Mouse (Mus musculus) T-helper 17 cell (primary cell): ENCODE measurements around the gene B2m.

Source experiments
- in situ Hi-C, 2 experiments: fragments of 300-600 bp; cut with MboI, MseI; formaldehyde crosslinking; loops; 1 replicate in 1 of 2; 2 replicates in 1 of 2; pipeline ENCODE4 v1.15.1; 2025; ENCODE audit warnings: high pct_unique_total_duplicates in 2 of 2

The B2m gene

GRCm38 (mm10) chr2:122149316-122149715 lies 1.8 kb downstream of the B2m start:
- in situ Hi-C loops, result loop anchor here in 1 of 2 experiments (10.0 kb wide), 1 partner anchor 1705 kb away; no protein-coding TSS in a partner anchor

DNA sequence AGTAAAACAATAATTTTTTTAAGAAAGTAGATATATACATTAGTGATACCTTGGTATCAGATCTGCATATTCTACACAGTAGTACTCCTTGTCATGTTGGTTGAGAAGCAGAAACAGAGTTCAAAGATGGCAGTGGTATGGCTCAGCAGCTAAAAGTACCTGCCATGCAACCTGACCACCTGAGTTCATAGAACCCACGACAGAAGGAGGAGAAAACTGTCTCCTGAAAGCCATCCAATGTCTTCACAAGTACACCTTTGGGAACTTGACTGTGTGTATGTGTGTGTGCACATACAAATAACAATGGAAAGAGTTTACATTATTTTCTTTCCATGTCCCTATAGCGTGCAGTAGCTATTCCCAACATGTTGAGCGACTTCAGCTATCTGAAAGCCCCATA lies 2.2 kb downstream of the B2m start:
- in situ Hi-C loops, result loop anchor here (5.0 to 25.0 kb wide), 4 partner anchors 82 to 1705 kb away; partner anchors contain the start of gene Bloc1s6 (in 1 of the 2)

- in situ Hi-C loops, result loop anchor here (5.0 to 25.0 kb wide), 3 partner anchors 84 to 1414 kb away; partner anchors contain the start of gene Bloc1s6 (in 1 of the 2)
Measured at GRCm38 (mm10) chr2:122151221-122151620, 3.7 kb downstream of the B2m start.

DNA sequence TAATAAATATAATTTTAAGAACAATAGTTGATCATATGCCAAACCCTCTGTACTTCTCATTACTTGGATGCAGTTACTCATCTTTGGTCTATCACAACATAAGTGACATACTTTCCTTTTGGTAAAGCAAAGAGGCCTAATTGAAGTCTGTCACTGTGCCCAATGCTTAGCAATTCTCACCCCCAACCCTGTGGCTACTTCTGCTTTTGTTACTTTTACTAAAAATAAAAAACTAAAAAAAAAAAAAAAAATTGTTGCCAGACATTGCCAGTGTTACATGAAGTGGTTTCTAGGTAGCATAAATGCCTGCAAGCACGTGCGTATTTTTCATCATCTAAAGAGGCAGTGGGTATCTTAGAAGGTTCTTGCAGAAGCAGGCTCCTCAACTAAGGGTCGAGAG lies 5.4 kb downstream of the B2m start:
- in situ Hi-C loops, result loop anchor here (5.0 to 25.0 kb wide), 3 partner anchors 86 to 1416 kb away; partner anchors contain the start of gene Bloc1s6 (in 1 of the 2)

GRCm38 (mm10) chr2:122153681-122154365 lies 6.3 kb downstream of the B2m start:
- in situ Hi-C loops, result loop anchor here (5.0 to 25.0 kb wide), 3 partner anchors 87 to 1417 kb away; partner anchors contain the start of gene Bloc1s6 (in 1 of the 2)

GRCm38 (mm10) chr2:122154479-122154878 lies 7.0 kb downstream of the B2m start:
- in situ Hi-C loops, result loop anchor here (5.0 to 25.0 kb wide), 3 partner anchors 87 to 1417 kb away; partner anchors contain the start of gene Bloc1s6 (in 1 of the 2)

DNA sequence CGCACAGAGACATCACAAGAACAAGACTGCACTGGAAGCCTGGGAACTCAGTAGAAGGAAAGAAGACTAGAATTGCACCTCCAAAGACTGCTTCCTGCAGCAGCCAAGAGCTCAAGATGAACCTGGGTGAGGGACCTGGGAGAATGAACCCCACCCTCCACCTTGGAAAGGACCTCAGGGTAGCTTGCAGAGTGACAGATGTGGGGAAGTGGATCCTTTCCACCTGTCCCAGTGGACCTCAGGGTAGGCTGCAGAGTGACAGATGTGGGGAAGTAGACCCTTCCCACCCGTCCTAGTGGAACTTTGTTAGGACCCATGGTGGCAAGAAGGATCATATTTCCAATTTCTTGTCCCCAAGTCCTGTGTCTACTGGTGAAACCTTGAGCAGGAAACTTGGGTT lies 7.8 kb downstream of the B2m start:
- in situ Hi-C loops, result loop anchor here (25.0 kb wide), 2 partner anchors 582 to 1418 kb away; partner anchors contain the start of gene Bloc1s6 (in 1 of the 2)

DNA sequence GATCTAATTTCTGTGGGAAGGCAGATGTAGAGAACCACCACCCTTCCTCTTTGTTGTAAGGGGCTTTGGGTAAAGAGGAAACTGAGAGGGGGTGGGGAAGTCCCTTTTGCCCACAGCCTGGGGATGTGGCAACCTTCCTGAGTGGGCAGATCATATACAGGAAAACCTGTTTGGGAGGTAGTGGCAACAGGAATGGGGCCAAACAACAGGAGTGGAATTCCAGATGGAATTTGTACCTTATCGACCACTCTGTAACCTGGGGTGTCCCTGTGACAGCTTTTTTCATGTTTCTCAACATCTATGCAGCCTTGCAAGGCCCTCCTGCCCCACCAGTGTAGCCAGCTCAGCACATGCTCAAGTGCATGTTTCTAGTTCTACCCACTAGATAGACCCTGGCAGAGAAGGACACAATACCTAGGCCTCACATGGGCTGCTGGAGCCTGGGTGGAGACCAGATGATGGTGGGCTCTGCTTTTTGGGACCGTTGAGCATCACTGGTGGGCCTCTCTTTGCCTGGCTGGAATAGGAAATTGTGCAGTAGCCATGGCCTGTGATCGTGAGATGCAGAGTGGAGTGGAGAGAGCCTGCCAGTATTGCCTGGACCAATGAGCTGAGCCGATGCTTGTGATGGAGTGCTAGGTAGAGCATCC lies 8.7 kb downstream of the B2m start:
- in situ Hi-C loops, result loop anchor here (25.0 kb wide), 2 partner anchors 581 to 1419 kb away; partner anchors contain the start of gene Bloc1s6 (in 1 of the 2)

GRCm38 (mm10) chr2:122157561-122157960 lies 10.1 kb downstream of the B2m start:
- in situ Hi-C loops, result loop anchor here (25.0 kb wide), 2 partner anchors 580 to 1420 kb away; partner anchors contain the start of gene Bloc1s6 (in 1 of the 2)

DNA sequence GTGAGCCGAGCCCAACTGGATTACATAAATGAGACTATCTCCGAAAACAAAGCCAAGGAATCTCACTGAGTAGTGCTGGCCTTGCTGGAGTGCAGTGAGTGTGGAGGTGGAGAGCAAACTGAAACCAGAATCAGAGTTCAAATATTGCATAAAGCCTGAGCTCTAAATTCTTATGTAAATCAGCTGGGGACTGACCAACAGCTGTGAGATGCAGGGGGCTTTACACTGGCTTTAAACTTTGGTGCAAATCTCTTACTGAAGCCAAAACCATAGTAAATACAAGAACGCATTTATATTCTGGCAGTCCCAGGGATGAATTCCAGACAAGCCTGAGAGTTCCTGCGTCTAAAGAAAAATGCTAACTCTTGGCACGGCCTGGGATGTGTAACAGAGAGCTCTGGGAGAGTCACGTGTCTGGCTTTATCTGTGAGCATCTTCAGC lies 10.9 kb downstream of the B2m start:
- in situ Hi-C loops, result loop anchor here (25.0 kb wide), 2 partner anchors 579 to 1421 kb away; partner anchors contain the start of gene Bloc1s6 (in 1 of the 2)

DNA sequence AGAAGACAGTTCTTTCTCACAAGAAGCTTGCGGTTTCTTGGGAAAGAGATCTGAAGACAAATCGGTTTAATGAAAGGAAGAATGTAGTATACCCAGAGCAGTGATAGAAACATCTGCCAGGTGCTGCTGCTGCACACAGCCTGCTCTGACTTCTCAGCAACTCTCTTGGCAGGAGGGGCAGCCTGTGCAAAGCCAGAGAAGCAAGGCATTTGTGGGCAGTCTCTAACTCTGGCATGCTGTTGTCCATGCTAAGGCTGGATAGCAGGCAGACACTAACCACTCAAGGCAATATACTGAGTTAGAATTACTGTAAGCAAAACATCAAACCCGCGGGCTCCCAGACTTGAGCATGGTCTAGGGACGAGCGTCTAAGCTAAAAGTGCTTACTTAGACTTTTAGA lies 12.2 kb downstream of the B2m start:
- in situ Hi-C loops, result loop anchor here (25.0 kb wide), 2 partner anchors 578 to 1422 kb away; partner anchors contain the start of gene Bloc1s6 (in 1 of the 2)

DNA sequence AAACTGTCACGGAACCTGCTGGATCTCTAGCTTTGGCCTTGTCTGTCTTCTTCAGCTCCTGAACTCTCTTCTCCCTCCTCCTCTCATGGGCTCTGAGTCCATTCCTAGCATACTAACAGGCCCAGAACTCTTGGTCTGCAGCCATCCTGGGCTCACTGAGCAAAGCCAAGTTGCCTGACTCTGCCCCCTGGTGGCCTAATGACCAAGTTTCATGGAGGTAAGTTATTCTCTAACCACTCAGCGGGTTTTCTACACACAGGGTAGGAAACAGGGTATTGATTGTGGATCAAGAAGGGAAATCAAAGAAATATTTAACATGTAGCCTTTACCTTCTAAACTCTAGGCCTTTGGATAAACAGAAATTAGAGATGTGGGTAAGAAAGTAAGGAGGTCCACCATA lies 13.2 kb downstream of the B2m start, which contains the start of gene Trim69:
TSS of gene Trim69 (plus strand) at position 21 of the 400 bp plus-strand sequence.
- in situ Hi-C loops, result loop anchor here (25.0 kb wide), 2 partner anchors 577 to 1423 kb away; partner anchors contain the start of gene Bloc1s6 (in 1 of the 2)

- in situ Hi-C loops, result loop anchor here (25.0 kb wide), 2 partner anchors 576 to 1424 kb away; partner anchors contain the start of gene Bloc1s6 (in 1 of the 2)
Measured at GRCm38 (mm10) chr2:122161542-122161941, 14.1 kb downstream of the B2m start.

GRCm38 (mm10) chr2:122162529-122162928 lies 15.0 kb downstream of the B2m start:
- in situ Hi-C loops, result loop anchor here (25.0 kb wide), 2 partner anchors 575 to 1425 kb away; partner anchors contain the start of gene Bloc1s6 (in 1 of the 2)

DNA sequence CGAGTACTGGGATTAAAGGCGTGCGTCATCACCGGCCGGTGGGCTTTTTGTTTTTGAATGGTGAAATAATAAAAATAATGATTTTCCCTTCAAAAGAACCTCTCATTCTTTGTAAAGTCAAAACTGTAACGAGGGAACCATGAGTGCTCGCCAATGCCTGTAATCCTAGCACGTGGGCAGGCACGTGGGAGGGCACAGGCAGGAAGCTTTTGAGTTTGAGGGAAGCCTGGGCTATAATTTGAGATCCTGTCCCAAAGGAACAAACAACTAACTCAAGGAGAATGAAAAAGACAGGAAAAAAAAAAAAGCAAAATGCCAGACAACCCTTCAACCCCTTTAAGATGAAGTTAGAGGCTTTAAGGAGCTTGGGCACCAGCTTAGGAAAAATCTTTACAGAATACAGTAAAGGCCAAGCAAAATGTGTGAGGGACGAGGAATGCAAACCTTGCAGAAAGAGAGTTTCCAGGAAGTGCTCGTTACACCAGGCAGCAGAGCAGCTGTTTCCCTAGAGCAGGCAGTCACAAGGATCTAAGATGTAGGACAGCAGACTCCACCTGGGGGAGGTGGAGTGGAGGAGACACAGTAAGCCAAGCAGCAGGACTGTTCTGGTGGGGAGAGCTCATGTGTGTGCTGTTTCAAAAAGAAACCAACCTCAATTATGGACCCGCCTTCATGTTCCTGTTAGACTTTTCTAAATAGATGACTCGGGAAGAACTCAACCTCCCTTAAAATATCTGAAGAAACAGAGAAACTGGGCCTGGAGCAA lies 16.1 kb downstream of the B2m start:
- in situ Hi-C loops, result loop anchor here (25.0 kb wide), 2 partner anchors 574 to 1426 kb away; partner anchors contain the start of gene Bloc1s6 (in 1 of the 2)

DNA sequence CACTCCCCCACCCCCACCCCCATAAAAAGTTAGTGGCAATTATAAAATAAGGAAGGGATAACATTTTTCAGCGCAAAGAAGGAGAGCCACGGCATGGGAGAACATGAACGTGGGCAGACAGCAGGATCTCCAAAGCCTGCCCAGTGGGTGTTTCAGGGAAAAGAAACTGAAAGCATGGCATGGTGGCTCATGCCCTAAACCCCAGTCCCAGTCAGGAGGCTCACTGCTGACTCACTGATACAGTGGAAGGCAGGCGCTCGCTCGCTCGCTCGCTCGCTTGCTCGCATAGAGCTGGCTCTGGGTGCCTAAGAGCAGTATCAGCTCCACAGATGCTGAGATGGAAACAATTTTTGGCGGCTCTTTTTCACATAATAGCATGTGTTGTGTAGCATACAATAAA lies 16.8 kb downstream of the B2m start:
- in situ Hi-C loops, result loop anchor here (25.0 kb wide), 2 partner anchors 573 to 1427 kb away; partner anchors contain the start of gene Bloc1s6 (in 1 of the 2)

DNA sequence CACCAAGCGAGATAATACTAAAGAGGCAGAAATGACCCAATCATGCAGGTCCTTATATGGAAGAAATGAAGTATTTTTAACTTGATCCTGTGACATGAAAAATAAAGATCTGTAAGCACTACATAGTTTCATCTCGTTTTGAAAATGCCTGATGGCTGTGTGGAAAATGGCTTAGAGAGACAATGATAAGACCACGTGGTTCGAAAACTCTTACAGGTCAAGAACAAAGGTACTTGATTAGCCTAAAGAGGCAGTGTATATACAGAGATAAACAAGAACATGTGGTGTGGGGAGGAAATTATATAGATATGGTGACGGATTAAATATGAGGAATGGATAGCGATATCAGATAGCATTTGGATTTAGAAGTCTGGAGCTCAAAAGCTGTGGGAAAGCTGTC lies 23.8 kb downstream of the B2m start:
- in situ Hi-C loops, result loop anchor here (25.0 kb wide), 2 partner anchors 566 to 1434 kb away; partner anchors contain the start of gene Bloc1s6 (in 1 of the 2)

GRCm38 (mm10) chr2:122172188-122172587 lies 24.7 kb downstream of the B2m start:
- in situ Hi-C loops, result loop anchor here (25.0 kb wide), 2 partner anchors 565 to 1435 kb away; partner anchors contain the start of gene Bloc1s6 (in 1 of the 2)

DNA sequence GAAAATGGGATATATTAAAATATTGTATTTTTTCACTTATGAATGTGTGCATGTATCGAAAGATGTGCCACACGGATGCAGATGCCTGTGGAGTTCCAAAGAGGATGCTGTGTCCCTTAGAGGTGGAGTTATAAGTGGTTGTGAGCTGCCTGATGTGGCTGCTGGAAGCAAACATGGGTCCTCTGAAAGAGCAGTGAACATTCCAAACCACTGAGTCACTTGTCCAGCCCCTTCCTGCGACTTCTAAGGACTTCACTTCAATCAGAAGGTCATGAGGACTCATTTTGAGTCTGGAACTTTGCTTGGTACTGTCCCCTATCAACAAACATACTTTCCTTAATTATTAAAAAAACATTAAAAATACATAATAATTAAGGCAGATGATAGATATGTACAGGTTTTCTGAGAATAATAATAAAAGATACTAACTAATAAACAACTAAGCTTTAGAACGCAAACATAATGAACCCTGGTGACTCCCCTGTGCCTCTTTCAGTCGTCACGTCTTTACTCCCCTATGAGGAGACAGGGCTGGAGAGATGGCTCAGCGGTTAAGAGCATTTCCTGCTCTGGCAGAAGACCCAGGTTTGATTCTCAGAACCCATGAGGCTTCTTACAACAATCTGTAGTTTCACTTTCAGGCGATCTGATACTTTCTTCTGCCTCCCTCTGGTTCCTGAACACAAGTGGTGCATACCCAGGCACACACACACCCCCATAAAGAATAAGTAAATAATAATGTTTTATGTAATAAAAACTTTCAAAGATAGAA lies 32.8 kb downstream of the B2m start:
- in situ Hi-C loops, result no loop called here

DNA sequence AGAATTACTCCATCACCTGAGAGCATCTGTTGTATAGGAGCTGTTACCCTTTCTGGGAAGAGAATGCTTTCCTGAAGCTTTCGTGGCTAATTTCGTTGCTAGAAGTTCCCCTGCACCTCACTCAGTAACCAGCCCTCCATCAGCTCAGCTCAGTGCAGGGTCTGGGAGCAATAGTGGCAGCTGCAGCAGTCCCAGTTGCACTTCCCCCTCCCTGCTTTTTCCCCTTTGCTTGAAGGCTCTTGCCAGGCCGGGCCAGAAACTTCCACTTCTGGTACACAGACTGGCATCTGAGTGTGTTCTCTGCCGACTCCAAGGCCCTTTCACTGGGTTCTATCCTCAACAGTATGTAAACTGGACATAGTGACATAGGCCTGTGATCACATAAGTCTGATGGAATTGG lies 37.6 kb downstream of the B2m start:
- in situ Hi-C loops, result no loop called here
